Mouse (Mus musculus) CH12.LX (cell line): Measurements from ENCODE around the gene Proser3. TPM values are rescaled to one million over a fixed set of nuclear protein-coding genes. Genes with fewer than 3 reads are reported as not detected.

Experiments used
- DNase-seq: peaks from one replicate; pipeline ENCODE4 v3.0.0-alpha.2; 2013; ENCODE audit errors: extremely low read depth
- H3K27ac ChIP-seq: 2 replicates; pipeline ENCODE4 v1.5.1; 2012; ENCODE audit warnings: low read depth, mild to moderate bottlenecking, control low read depth, moderate library complexity; ENCODE audit not compliant: insufficient read depth
- H3K27me3 ChIP-seq: replicated peaks from 2 replicates; pipeline ENCODE3; 2012; ENCODE audit warnings: inconsistent platforms
- H3K36me3 ChIP-seq, 2 experiments: replicated peaks in 1 of 2; 2 replicates each; pipeline versions ENCODE3 to v1.6.1; 2012; ENCODE audit warnings: inconsistent platforms in 1 of 2, low read length in 1 of 2, mild to moderate bottlenecking in 1 of 2, mixed read lengths in 1 of 2, moderate library complexity in 1 of 2; ENCODE audit not compliant: control insufficient read depth in 1 of 2, insufficient read depth in 1 of 2
- H3K4me1 ChIP-seq, 2 experiments: 2 replicates each; pipeline ENCODE4 v1.6.1; 2012; ENCODE audit warnings: inconsistent platforms in 1 of 2, moderate library complexity in 1 of 2; ENCODE audit not compliant: insufficient read depth in 2 of 2, control insufficient read depth in 1 of 2
- H3K4me2 ChIP-seq: 2 replicates; pipeline ENCODE4 v1.6.1; 2012; ENCODE audit warnings: low read depth, mild to moderate bottlenecking, control low read depth; ENCODE audit not compliant: poor library complexity, insufficient read depth, severe bottlenecking
- H3K4me3 ChIP-seq, 3 experiments: fragments of 150-350 bp in 1 of 3; sonication (generic) in 1 of 3; replicated peaks in 1 of 3; 2 replicates each; pipeline versions ENCODE3 to v1.5.1; 2011 to 2012; ENCODE audit warnings: low read depth in 2 of 3, low read length in 2 of 3, mild to moderate bottlenecking in 2 of 3, moderate library complexity in 2 of 3, control low read depth in 1 of 3, improper control_type of control experiment in 1 of 3, inconsistent platforms in 1 of 3, mixed read lengths in 1 of 3; ENCODE audit not compliant: poor library complexity in 1 of 3
- H3K79me2 ChIP-seq: replicated peaks from 2 replicates; pipeline ENCODE4 v1.6.1; 2012; ENCODE audit warnings: mild to moderate bottlenecking, moderate library complexity; ENCODE audit not compliant: control insufficient read depth, poor library complexity, insufficient read depth, severe bottlenecking; ENCODE audit errors: extremely low read depth
- H3K9ac ChIP-seq: 2 replicates; pipeline ENCODE4 v1.6.1; 2012; ENCODE audit warnings: low read depth, mild to moderate bottlenecking, control low read depth, moderate library complexity; ENCODE audit not compliant: insufficient read depth
- H3K9me3 ChIP-seq: replicated peaks from 2 replicates; pipeline ENCODE3; 2012; ENCODE audit warnings: low read length, inconsistent platforms, mixed read lengths
- CHD1 ChIP-seq: IDR thresholded peaks from 2 replicates; pipeline ENCODE4 v1.6.1; 2012; ENCODE audit warnings: low read depth, low read length, improper control_type of control experiment, inconsistent platforms
- CHD2 ChIP-seq: IDR thresholded peaks from 2 replicates; pipeline ENCODE4 v1.6.1; 2011; ENCODE audit warnings: low read length, improper control_type of control experiment
- ELF1 ChIP-seq: IDR thresholded peaks from 2 replicates; pipeline ENCODE4 v1.6.1; 2014; ENCODE audit warnings: low read depth, mild to moderate bottlenecking, inconsistent platforms, low read length, improper control_type of control experiment
- ETS1 ChIP-seq: conservative IDR thresholded peaks from 2 replicates; pipeline ENCODE4 v1.6.1; 2012; ENCODE audit warnings: low read depth, mild to moderate bottlenecking, inconsistent platforms, low read length, improper control_type of control experiment, moderate library complexity
- GABPA ChIP-seq: IDR thresholded peaks from 2 replicates; pipeline ENCODE4 v1.6.1; 2012; ENCODE audit warnings: low read depth, low read length, improper control_type of control experiment, inconsistent platforms; ENCODE audit not compliant: insufficient replicate concordance
- IRF4 ChIP-seq: IDR thresholded peaks from 2 replicates; pipeline ENCODE4 v1.6.1; 2014; ENCODE audit warnings: low read depth, mild to moderate bottlenecking, inconsistent platforms, low read length, improper control_type of control experiment
- MAX ChIP-seq: IDR thresholded peaks from 2 replicates; pipeline ENCODE4 v1.6.1; 2011; ENCODE audit warnings: low read length, improper control_type of control experiment
- MAZ ChIP-seq: IDR thresholded peaks from 2 replicates; pipeline ENCODE4 v1.6.1; 2012; ENCODE audit warnings: low read depth, mild to moderate bottlenecking, inconsistent platforms, low read length, improper control_type of control experiment, moderate library complexity
- MEF2A ChIP-seq: IDR thresholded peaks from 2 replicates; pipeline ENCODE4 v1.6.1; 2014; ENCODE audit warnings: low read depth, mild to moderate bottlenecking, inconsistent platforms, low read length, improper control_type of control experiment, borderline replicate concordance
- POLR2A ChIP-seq: IDR thresholded peaks from 2 replicates; pipeline ENCODE4 v1.6.1; 2011; ENCODE audit warnings: low read depth, mild to moderate bottlenecking, improper control_type of control experiment, low read length
- POLR2AphosphoS2 ChIP-seq: IDR thresholded peaks from 2 replicates; pipeline ENCODE4 v1.6.1; 2011; ENCODE audit warnings: low read depth, low read length, improper control_type of control experiment
- RAD21 ChIP-seq: IDR thresholded peaks from 2 replicates; pipeline ENCODE4 v1.6.1; 2011; ENCODE audit warnings: low read depth, mild to moderate bottlenecking, low read length, improper control_type of control experiment, moderate library complexity
- RCOR1 ChIP-seq: conservative IDR thresholded peaks from 2 replicates; pipeline ENCODE4 v1.6.1; 2012; ENCODE audit warnings: low read depth, mild to moderate bottlenecking, inconsistent platforms, low read length, improper control_type of control experiment
- SIN3A ChIP-seq: IDR thresholded peaks from 2 replicates; pipeline ENCODE4 v1.6.1; 2012; ENCODE audit warnings: low read length, improper control_type of control experiment, inconsistent platforms
- TBP ChIP-seq: conservative IDR thresholded peaks from 2 replicates; pipeline ENCODE4 v1.6.1; 2011; ENCODE audit warnings: low read depth, low read length, improper control_type of control experiment
- TCF12 ChIP-seq: IDR thresholded peaks from 2 replicates; pipeline ENCODE4 v1.6.1; 2014; ENCODE audit warnings: low read depth, mild to moderate bottlenecking, inconsistent platforms, low read length, improper control_type of control experiment
- UBTF ChIP-seq: IDR thresholded peaks from 2 replicates; pipeline ENCODE4 v1.6.1; 2012; ENCODE audit warnings: low read depth, mild to moderate bottlenecking, inconsistent platforms, low read length, improper control_type of control experiment, moderate library complexity
- USF1 ChIP-seq: IDR thresholded peaks from 2 replicates; pipeline ENCODE4 v1.6.1; 2014; ENCODE audit warnings: low read depth, mild to moderate bottlenecking, inconsistent platforms, low read length, improper control_type of control experiment
- USF2 ChIP-seq: conservative IDR thresholded peaks from 2 replicates; pipeline ENCODE4 v1.6.1; 2011; ENCODE audit warnings: low read depth, low read length, improper control_type of control experiment
- ZC3H11A ChIP-seq: IDR thresholded peaks from 2 replicates; pipeline ENCODE4 v1.6.1; 2012; ENCODE audit warnings: low read depth, mild to moderate bottlenecking, inconsistent platforms, low read length, improper control_type of control experiment
- ZMIZ1 ChIP-seq: IDR thresholded peaks from 2 replicates; pipeline ENCODE4 v1.6.1; 2012; ENCODE audit warnings: low read depth, mild to moderate bottlenecking, inconsistent platforms, low read length, improper control_type of control experiment
- ZNF384 ChIP-seq: IDR thresholded peaks from 2 replicates; pipeline ENCODE4 v1.6.1; 2012; ENCODE audit warnings: low read depth, low read length, improper control_type of control experiment, inconsistent platforms
- dilution Hi-C: fragments of 300-500 bp; cut with MboI; formaldehyde crosslinking; loops from 2 replicates; pipeline ENCODE4 v1.14.3; 2020; ENCODE audit warnings: low sequenced_read_pairs; ENCODE audit not compliant: extremely low pct_unique_long_range_greater_than_20kb, extremely low pct_ligation_motif_present
- in situ Hi-C: fragments of 300-500 bp; cut with MboI; formaldehyde crosslinking; loops from 3 replicates; pipeline ENCODE4 v1.14.3; 2019; ENCODE audit warnings: low sequenced_read_pairs, low pct_ligation_motif_present, low pct_unique_long_range_greater_than_20kb, mixed read lengths
- polyA plus RNA-seq: library from polyadenylated mRNA; unstranded; fragments of >175 nt; gene quantifications from 2 replicates; pipeline ENCODE4 v1.2.1, GENCODE M21; 2012; ENCODE audit warnings: low read depth; ENCODE audit not compliant: insufficient read length
- total RNA-seq, 2 experiments: library from RNA; depleted of rRNA; stranded (reverse); fragments of 300-350 nt in 1 of 2; fragments of >200 nt in 1 of 2; gene quantifications; 2 replicates each; pipeline ENCODE4 v1.2.3; 2012 to 2014

Proser3 gene
- total and polyA plus RNA-seq, 3 experiments: 2.0 to 6.0 (median 5.9) TPM

- in situ Hi-C loops (no loop called here), dilution Hi-C loops (no loop called here)
- Histone ChIP-seq H3K9me3 (no peaks in the 10 kb centered on the region), H3K4me3 (peak overlapping the region; percentile 93 to 94 (median 94)), H3K4me1 (peaks cover 4 to 24% of the 10 kb centered on the region in 2 experiments; a peak in 3 of 4 replicates), H3K27ac (peak overlapping the region; percentile 64), H3K9ac (peak overlapping the region; percentile 92), H3K79me2 (peaks cover 58% of the 10 kb centered on the region), H3K27me3 (no peaks in the 10 kb centered on the region), H3K36me3 (peaks cover 40 to 56% of the 10 kb centered on the region in 2 experiments), H3K4me2 (peak overlapping the region; percentile 72; the same call in 1 of the 2 replicates)
- TF ChIP-seq USF2 (no peak), POLR2A (no peak), TBP (no peak), GABPA (no peak), RAD21 (no peak), CHD2 (no peak), MEF2A (no peak), SIN3A (no peak), IRF4 (no peak), UBTF (no peak; the same call in 1 of the 2 replicates), CHD1 (no peak), ZNF384 (no peak), ZC3H11A (no peak), TCF12 (no peak), USF1 (no peak), POLR2AphosphoS2 (no peak), ZMIZ1 (no peak), MAZ (no peak)
- DNase-seq: no peak
Measured at GRCm38 (mm10) chr7:30587842-30588667, 36.0 kb upstream of the Proser3 start.

- H3K4me2 ChIP-seq: peak overlapping the region; percentile 72; the same call in 1 of the 2 replicates
- H3K27me3 ChIP-seq: no peaks in the 10 kb centered on the region
- no peaks in the 10 kb centered on the region for H3K9me3 ChIP-seq
- peaks cover 45% of the 10 kb centered on the region for H3K79me2 ChIP-seq
- in situ Hi-C loops: no loop called here
- peaks cover 3 to 21% of the 10 kb centered on the region in 2 experiments; a peak in 3 of 4 replicates for H3K4me1 ChIP-seq
- TF ChIP-seq ELF1 (no peak), ZMIZ1 (no peak), ETS1 (no peak), MAX (no peak), UBTF (no peak), RCOR1 (no peak), RAD21 (no peak), TCF12 (no peak)
- TF ChIP-seq, all 38 proteins: peak for 0
- Histone ChIP-seq H3K4me3 (no peak overlapping the region), H3K9ac (no peak overlapping the region), H3K27ac (no peak overlapping the region), H3K36me3 (peaks cover 55 to 71% of the 10 kb centered on the region in 2 experiments)
- no peak for DNase-seq
- dilution Hi-C loops: no loop called here
Measured at GRCm38 (mm10) chr7:30586455-30587020, 34.4 kb upstream of the Proser3 start.
